ENCODE assay signal across 20 mouse cellular contexts in the genomic region with DNA sequence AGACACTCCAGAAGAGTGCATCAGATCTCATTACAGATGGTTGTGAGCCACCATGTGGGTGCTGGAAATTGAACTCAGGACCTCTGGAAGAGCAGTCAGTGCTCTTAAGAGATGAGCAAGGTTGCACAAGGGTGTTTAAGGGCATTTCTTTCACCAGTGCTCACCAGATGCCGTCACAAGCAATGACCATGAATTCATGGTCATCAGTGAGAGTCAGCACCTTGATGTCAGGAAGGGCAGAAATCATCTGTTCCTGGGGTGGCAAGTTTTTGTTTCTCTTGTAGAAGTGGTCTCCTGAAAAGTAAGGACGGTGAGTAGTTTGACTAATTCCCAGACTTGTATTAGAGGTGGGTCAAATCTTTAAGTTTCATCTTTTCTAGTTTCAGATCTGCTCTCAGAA. TPM values are rescaled to one million over a fixed set of nuclear protein-coding genes. Genes with fewer than 3 reads are reported as not detected.
A peak's percentile ranks its signal among the peaks of the same experiment; 100 is the strongest.
DNase-seq lines count a peak whose midpoint lies in the region; TF ChIP-seq lines count a peak whose summit lies in the region.
"Had no signal": no experiment of that assay in that cellular context is flagged by ENCODE, and none has a peak within 500 bp of the region (broad histone marks: within the 10 kb centered on the region; RNA-seq: fewer than 3 reads in every experiment).

No protein-coding gene starts in this region.

- TF ChIP-seq POLR2A in testis, adult 2 months (IDR thresholded peaks at IDR 0.05; ENCODE audit: control insufficient read depth, low read depth, low read length), result no peak

- no peaks in the 10 kb centered on the region for H3K27me3 ChIP-seq in testis, adult 2 months (ENCODE audit: control insufficient read depth, insufficient read depth, low read length)
- H3K27me3 ChIP-seq: CH12.LX; embryonic facial prominence, embryonic 12.5 days; forebrain, embryonic 13.5 days; forebrain, embryonic 15.5 days; Patski had no signal

- peak overlapping the region; percentile 45; the same call in 1 of the 2 replicates for H3K4me3 ChIP-seq in testis, adult 2 months (ENCODE audit: control insufficient read depth, low read depth, low read length)
- H3K4me3 ChIP-seq: embryonic facial prominence, embryonic 10.5 days; embryonic facial prominence, embryonic 12.5 days; forebrain, embryonic 13.5 days; forebrain, embryonic 15.5 days had no signal

- DNase-seq in adrenal gland, adult 2 months, result peak; percentile 54
- no peak for DNase-seq in adrenal gland, postnatal 4 days (ENCODE audit: low spot score in 2 of 2)
- peak; percentile 88 for DNase-seq in heart, adult 11 months
- DNase-seq in heart, postnatal 4 days, result no peak
- DNase-seq in testis, postnatal 14 days (ENCODE audit: low spot score), result no peak
- DNase-seq: adrenal gland, postnatal 10 days; B cell, adult 2 months; cerebellum, adult 11-12 months; cerebellum, adult 2 months; cerebellum, adult 9-10 months; cerebellum, postnatal 10 days; cerebellum, postnatal 25 days; forebrain, postnatal 0 days had no signal

- H3K27ac ChIP-seq in testis, adult 2 months (ENCODE audit: control insufficient read depth, insufficient read depth, low read depth, low read length), result no peak overlapping the region
- H3K27ac ChIP-seq: embryonic facial prominence, embryonic 10.5 days; embryonic facial prominence, embryonic 12.5 days; forebrain, embryonic 13.5 days; forebrain, embryonic 15.5 days had no signal

- TF ChIP-seq CTCF in testis, adult 2 months (IDR thresholded peaks at IDR 0.05; ENCODE audit: control insufficient read depth, insufficient read depth, insufficient replicate concordance, low read depth, low read length), result no peak

- H3K36me3 ChIP-seq in testis, adult 2 months (ENCODE audit: control insufficient read depth, insufficient read depth, low read length), result peaks cover 5% of the 10 kb centered on the region; the same call in 1 of the 2 replicates

- peaks cover 6% of the 10 kb centered on the region for H3K4me1 ChIP-seq in testis, adult 2 months (ENCODE audit: control insufficient read depth, insufficient read depth, low read length)

RNA-seq across cellular contexts. Expression of a gene that starts 1.8 kb away (rescaled TPM):
- 10 to 100 TPM; 28.5 to 29.5 TPM for total RNA-seq in adrenal gland, adult 2 months (2021)
- 75.5 and 77.8 TPM in 2 replicates for polyA plus RNA-seq in adrenal gland, adult 2 months (2012; rRNA removed)
- 10 to 100 TPM; 32.3 to 33.7 TPM for total RNA-seq in adrenal gland, postnatal 4 days (2021)
- total RNA-seq in heart, postnatal 4 days (2021), result 10 to 100 TPM; 13.7 to 14.4 TPM
- 53.2 and 60.0 TPM in 2 replicates for polyA plus RNA-seq in testis, adult 2 months (2012; rRNA removed)

RNA-seq across cellular contexts. Expression of a gene that starts 10.6 kb away (rescaled TPM):
- total RNA-seq in adrenal gland, adult 2 months (2021), result 10 to 100 TPM; 39.5 to 45.7 TPM
- 26.8 and 35.7 TPM in 2 replicates for polyA plus RNA-seq in adrenal gland, adult 2 months (2012; rRNA removed)
- 10 to 100 TPM; 36.8 to 41.9 TPM for total RNA-seq in adrenal gland, postnatal 4 days (2021)
- 10 to 100 TPM; 38.6 to 39.4 TPM for total RNA-seq in heart, postnatal 4 days (2021)
- polyA plus RNA-seq in testis, adult 2 months (2012; rRNA removed), result 107 and 116 TPM in 2 replicates

RNA-seq across cellular contexts. Expression of a gene that starts 10.8 kb away (rescaled TPM):
- 100 to 1,000 TPM in 1 of 2 experiments, 10 to 100 TPM in 1; 85.7 to 115 TPM for total RNA-seq in adrenal gland, adult 2 months (2021)
- 85.1 and 92.2 TPM in 2 replicates for polyA plus RNA-seq in adrenal gland, adult 2 months (2012; rRNA removed)
- 100 to 1,000 TPM; 113 TPM for total RNA-seq in adrenal gland, postnatal 4 days (2021)
- 10 to 100 TPM; 88.3 to 88.7 TPM for total RNA-seq in heart, postnatal 4 days (2021)
- polyA plus RNA-seq in testis, adult 2 months (2012; rRNA removed), result 22.2 and 24.8 TPM in 2 replicates

RNA-seq across cellular contexts. Expression of a gene that starts 16.6 kb away (rescaled TPM):
- total RNA-seq in adrenal gland, adult 2 months (2021), result 100 to 1,000 TPM; 105 TPM
- polyA plus RNA-seq in adrenal gland, adult 2 months (2012; rRNA removed), result 174 and 197 TPM in 2 replicates
- total RNA-seq in adrenal gland, postnatal 4 days (2021), result 100 to 1,000 TPM; 107 to 117 TPM
- total RNA-seq in heart, postnatal 4 days (2021), result 10 to 100 TPM; 94.7 to 97.0 TPM
- 392 and 429 TPM in 2 replicates for polyA plus RNA-seq in testis, adult 2 months (2012; rRNA removed)

RNA-seq across cellular contexts. Expression of a gene that starts 23.9 kb away (rescaled TPM):
- 10 to 100 TPM; 51.9 to 67.4 TPM for total RNA-seq in adrenal gland, adult 2 months (2021)
- 34.8 and 47.8 TPM in 2 replicates for polyA plus RNA-seq in adrenal gland, adult 2 months (2012; rRNA removed)
- total RNA-seq in adrenal gland, postnatal 4 days (2021), result 10 to 100 TPM; 87.2 to 88.0 TPM
- total RNA-seq in heart, postnatal 4 days (2021), result 10 to 100 TPM; 47.3 to 55.7 TPM
- 47.2 and 49.0 TPM in 2 replicates for polyA plus RNA-seq in testis, adult 2 months (2012; rRNA removed)

Comparison
In these comparisons a context has a peak if more than half of its experiments do, and no peak if none do; other contexts are left out.
1. DNase-seq: peak in adrenal gland, adult 2 months (single experiment) and heart, adult 11 months (single experiment); none in adrenal gland, postnatal 4 days (0 of 2), heart, postnatal 4 days (single experiment) and testis, postnatal 14 days (single experiment).